Mouse (Mus musculus) kidney, postnatal 14 days (tissue): ENCODE data around the gene Lamtor4.
"Not testable (repeated sequence)": the region's sequence is repeated elsewhere in the genome, so short reads cannot be mapped to it uniquely, and the experiment has no call there.

ENCODE experiments used
- DNase-seq: peaks from one replicate; pipeline ENCODE4 v3.0.0; 2022; ENCODE audit warnings: mixed read lengths

Gene Lamtor4

DNA sequence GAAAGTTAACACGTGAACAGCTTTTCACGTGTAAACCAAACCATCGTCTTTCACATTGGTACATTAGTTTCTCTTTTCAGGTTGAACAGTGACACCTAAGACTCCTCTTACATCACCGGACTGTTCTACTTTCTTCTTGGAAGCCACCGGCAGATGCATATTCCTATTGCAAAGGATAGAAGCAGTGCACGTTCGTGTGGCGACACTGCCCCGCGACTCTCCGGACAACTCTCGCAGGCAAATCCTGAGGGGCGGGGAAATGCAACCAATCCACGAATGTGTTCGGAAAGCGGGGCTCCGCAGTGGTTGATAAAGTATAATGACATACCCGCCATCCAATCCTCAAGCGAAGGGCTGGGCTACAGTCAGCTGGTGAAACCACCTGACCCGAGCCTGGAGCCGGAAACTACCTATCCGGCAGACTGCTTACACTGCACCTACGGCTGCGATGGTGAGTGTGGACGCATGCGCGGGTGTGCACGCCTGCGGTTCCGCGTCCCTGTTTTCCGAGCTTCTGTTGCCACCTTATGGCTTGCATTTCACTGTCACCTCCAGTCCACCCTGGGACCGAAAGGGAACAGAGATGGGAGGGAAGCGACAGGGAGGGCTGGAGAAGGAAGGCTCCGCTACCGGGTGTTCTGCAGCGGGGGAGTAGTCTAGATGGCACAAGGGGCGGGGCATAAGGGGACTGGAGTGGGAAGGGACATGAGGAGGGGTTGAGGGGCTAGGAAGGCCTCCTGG is at the start of gene Lamtor4:
Lamtor4 (plus strand) TSS at position 130 of the 741 bp plus-strand sequence.
- peak; percentile 97 for DNase-seq

DNA sequence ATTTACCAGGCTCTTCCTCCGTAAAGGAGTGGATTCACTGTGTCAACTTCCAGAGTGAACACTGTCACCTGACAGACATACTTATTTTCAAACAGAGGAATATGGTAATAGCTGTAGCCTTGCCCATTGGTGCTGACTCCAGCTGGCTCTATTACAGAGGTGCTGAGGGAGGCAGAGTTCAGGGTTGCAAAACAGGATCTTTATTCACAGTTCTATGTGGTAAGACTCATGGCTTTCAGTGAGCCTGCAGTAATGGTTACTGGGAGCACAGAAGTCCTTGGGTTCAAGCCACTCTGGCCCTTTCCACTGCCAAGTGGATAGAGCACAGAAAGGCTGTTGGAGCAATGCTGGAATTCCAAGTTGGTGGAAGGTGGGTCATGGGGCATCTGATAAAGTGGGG is 48.0 kb upstream of the Lamtor4 start:
- no peak for DNase-seq

DNA sequence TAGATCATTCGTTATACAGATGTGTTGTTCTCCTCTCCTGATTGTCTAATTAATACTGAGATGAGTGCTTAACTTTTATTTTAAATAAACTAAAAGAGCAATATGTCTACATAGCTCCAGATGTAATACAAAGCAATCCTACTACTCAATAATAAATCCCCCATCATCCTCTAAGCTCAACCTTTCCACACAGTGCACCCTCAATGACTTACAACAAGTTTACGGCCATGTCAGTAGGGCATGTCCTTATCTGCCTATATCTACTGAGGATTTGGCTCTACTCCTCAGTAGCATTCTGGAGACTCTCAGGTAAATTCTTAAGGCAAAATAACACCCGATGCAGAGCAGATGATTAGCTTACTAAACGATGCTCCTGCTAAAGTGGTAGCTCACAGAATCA is 47.4 kb upstream of the Lamtor4 start:
- no peak for DNase-seq

DNA sequence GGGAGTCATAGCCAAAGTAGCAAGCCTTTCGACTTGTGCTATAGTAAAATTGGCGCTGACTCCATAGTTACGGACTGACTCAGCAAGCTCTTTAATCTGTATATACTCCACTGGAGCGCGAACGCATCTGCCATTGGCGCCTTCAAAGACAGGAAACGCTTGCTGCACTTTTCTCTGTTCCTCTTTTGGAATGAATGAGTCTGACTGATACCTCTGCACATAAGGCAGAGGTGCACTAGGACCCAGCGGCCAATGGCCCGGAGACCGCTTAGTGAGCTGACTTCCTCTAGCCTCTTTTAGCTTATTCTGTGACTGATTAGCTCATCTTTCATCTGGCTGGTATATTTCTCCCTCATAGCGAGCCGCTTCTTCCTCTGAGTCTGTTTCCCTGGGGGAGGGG is 38.6 kb upstream of the Lamtor4 start:
- not testable (repeated sequence) for DNase-seq

DNA sequence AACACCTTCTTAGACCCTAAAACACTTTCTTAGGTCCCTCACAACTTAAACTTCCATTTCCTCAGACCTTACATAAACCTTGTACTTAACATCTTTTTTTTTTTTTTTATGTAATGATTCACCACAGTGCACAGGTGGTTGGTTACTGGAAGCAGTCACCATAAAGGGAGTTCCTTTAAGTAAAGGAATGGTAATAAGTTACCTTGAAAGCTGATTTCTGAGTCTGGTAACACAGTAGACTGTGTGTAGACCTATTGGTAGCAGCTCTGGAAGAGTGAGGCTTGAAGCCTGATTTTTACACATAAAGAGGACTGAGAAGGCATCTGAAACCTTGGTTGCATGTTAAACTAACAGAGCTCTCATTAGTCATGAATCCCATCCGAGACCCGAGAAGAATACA is 35.4 kb upstream of the Lamtor4 start:
- DNase-seq, result no peak

DNA sequence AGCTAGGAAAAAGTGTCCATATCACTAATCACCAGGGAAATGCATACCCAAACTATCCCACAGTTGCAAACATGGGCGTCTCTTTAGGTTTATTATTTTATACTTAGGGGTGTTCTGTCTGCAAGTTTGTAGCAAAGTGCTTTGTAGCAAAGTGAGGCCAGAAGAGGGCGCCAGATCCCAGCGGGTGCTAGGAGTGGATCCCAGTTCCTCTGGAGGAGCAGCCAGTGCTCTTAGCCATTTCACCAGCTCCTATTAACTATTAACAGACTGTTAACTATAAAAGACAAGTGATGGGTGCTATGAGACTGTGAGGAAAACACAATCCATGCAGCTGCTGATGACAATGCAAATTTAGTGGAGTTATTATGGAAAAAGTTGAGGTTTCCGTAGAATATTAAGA is 33.2 kb upstream of the Lamtor4 start:
- DNase-seq, result peak; percentile 91

DNA sequence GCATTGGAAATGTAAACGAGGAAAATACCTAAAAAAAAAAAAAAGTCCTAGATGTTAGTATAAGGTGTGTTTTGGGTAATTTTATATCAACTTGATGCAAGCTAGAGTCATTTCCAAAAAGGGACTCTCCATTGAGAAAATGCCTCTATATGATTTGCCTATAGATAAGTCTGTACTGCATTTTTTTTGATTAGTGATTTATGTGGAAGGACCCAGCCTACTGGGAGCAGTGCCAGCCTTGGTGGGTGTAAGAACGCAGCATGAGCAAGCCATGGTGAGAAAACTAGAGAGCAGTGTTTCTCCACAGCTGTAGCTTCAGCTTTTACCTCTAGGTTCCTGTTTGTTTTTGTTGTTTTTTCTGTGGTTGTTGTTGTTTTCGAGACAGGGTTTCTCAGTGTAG is 32.0 kb upstream of the Lamtor4 start:
- DNase-seq, result no peak

DNA sequence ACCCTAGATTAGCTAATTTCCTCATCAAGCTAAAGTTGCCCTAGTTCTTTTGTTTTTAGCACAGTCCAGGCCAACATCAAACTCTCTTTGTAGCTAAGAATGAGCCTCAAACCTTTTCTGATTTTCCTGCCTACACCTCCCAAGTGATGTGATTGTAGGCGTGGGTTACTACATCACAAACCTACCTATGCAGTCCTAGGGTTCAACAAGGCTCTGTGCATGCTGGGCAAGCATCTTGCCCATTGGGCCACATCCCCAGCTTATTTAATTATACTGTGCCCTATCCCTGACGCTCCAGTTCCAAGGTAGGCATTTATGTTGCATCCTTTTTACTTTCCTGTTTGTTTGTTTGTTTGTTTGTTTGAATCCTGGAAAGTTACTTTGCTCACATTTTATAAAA is 29.6 kb upstream of the Lamtor4 start, which contains the start of gene Nxpe5:
Nxpe5 (plus strand) TSS at position 199 of the 400 bp plus-strand sequence.
- no peak for DNase-seq

DNA sequence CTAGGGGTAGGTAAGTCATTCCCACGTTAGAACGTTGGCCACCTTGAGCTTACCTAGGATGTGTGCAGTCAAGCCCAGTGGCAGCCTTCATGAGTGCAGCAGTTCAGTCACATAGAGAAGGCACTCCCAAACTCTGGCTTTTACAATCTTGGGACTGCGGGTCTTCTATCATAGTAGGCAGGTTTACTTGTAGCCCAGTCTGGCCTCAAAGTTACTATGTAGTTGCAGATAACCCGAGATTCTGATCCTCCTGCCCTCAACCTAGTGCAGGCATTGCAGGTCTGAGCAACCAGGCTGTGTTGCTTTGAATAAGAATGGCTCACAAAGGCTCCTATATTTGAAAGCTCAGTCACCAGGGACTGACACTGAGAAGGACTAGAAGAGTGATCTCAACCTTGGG is 28.8 kb upstream of the Lamtor4 start:
- no peak for DNase-seq

DNA sequence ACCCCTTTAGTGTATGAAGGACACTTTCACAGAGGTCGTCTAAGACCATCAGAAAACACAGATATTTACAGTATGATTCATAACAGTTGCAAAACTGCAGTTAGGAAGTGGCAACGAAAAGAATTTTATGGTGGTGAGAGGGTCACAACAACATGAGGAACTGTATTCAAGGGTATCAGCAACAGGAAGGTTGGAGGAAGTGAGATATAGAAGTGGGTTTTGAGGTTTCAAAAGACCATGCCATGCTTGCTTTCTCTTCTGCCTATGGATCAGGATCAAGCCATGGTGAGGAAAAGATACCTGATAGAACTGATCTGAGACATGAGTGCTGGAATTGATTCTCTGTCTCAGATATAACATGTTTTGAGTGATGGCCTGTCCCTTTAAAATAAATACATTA is 27.9 kb upstream of the Lamtor4 start:
- no peak for DNase-seq

DNA sequence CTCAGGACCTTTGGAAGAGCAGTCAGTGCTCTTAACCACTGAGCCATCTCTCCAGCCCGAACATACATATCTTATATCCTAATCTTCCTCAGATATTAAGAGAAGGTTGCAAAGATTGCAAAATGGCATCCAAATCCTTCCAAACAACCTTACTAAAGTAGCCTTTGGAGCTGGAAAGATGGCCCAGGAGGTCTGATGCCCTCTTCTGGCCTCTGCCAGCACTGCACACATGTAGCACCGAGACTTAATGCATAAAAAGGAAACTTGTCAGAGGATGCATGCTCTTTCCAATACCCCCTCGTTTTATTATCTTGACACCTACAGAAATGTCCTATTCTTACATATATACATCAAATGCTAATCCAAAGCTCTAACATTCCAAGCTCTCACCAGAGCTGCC is 27.3 kb upstream of the Lamtor4 start:
- no peak for DNase-seq

DNA sequence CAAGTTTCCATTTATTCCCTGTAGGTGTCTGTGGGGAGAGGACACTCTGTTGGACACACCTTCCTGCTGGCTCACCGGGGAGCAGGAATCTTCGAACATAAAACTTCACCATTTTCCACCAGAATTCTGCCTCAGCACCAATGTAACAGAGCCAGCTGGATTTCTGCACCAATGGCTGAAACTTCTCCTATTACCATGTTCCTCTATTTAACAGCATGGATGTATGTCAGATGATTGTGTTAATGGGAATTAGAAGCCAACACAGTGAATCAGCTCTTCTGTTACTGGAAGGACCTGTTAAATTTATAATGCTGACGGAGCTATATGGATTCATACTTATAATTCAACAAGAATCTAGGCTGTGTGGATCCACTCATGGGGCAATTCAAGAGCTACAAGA is 25.8 kb upstream of the Lamtor4 start:
- no peak for DNase-seq

DNA sequence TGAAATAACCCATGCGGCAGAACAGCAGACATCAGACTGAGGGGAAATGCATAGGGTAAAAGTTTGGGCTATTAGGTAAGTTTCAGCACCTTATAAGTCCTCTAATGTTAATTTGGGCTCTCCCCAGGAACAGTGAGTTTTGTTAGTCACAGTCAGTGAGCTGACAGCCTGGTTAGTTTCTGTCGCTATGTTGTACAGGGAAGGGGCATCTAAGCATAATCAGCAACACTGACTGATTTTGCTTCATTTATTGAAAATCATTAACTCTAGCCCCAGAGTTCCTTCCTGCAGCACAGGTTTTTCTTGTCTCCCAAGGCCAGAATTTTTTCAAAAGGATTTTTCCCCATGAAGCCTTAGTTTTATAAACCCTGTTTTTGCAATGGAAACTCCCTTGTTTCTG is 21.5 kb upstream of the Lamtor4 start:
- DNase-seq, result peak; percentile 32

DNA sequence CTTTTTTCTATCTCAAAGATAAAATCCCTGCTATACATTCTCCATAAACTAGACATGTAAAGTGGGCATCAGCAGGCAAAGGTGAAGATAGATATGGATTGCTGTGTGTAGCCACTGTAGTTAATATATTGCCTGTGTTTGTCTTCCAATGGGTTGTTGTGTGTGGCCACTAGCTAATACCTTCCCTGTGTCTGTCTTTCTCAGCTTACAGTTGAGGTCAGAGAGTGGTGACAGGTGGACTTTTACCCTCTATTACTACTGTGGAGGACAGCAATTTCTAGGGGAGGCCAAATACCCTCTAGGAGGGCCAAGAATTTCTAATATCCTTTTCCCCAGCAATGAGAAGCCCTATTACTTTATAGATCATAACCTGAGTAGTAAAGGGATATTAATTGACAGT is 21.1 kb upstream of the Lamtor4 start:
- DNase-seq, result no peak

DNA sequence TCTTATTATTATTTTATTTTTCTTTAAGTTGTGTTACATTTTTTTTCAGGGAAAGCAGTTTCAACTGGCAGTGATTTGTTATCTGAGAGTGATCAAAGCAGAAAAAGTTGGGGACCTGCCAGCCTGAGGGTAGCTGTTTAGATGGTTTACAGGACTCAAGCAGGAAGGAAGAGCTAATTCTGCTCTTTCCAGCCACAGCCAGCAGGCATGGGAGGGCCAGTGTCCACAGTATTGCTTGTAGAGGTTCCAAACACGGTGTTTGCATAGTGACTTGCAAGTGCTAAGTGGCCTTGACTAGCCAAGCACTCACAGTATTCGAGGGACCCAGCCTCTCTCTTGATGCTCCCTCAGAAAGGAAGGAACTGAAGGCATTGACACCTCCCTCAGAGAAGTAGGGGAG is 13.8 kb upstream of the Lamtor4 start:
- DNase-seq, result no peak

DNA sequence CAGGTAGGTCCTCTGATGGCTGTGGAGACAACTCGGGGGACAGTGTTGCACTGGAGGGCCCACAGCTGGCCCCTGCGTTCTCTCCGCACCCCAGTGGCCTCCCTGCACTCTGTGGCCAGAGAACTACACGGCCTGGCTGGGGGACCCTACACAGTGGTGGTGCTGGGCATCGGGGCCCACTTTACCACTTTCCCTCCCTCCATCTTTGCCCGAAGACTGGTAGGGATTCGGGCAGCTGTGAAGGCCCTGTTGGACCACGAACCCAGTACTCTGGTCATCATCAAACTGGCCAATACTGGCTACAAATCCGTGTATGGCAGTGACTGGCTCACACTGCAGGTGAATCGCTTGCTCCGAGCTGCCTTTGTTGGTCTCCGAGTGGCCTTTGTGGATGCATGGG is 4.1 kb upstream of the Lamtor4 start:
- no peak for DNase-seq

DNA sequence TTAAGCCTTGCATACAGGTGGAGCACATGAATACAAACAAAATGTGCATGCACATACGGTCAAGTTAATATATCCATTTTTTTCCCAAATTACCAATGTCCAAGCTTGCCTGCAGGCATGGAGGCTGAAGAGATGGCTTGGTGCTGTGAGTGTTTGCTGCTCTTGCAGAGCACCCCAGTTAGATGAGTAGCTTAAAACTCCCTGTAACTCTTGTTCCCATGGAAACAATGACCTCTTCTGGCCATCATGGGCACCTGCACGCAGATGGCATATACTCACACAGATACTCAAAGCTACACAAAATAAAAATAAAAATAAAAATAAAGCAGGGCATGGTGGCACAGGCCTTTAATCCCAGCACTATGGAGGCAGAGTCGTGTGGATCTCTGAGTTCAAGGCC is 2.2 kb upstream of the Lamtor4 start:
- DNase-seq, result no peak

DNA sequence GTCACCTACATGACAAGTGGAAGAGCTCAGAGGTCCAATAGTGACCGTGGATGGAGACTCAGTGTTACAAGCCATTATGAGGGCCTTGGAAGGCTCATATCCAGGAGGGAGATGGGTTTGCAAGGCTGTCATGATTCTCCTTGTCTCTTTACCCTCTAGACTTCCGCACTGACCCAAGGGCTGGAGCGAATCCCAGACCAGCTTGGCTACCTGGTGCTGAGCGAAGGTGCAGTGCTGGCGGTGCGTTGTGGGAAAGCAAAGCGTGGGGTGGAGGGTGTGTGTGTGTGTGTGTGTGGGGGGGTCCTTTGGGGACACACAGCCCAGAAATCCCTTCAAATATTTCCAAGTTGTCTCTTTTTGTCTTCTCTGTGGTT is 799 bp downstream of the Lamtor4 start:
- no peak for DNase-seq

DNA sequence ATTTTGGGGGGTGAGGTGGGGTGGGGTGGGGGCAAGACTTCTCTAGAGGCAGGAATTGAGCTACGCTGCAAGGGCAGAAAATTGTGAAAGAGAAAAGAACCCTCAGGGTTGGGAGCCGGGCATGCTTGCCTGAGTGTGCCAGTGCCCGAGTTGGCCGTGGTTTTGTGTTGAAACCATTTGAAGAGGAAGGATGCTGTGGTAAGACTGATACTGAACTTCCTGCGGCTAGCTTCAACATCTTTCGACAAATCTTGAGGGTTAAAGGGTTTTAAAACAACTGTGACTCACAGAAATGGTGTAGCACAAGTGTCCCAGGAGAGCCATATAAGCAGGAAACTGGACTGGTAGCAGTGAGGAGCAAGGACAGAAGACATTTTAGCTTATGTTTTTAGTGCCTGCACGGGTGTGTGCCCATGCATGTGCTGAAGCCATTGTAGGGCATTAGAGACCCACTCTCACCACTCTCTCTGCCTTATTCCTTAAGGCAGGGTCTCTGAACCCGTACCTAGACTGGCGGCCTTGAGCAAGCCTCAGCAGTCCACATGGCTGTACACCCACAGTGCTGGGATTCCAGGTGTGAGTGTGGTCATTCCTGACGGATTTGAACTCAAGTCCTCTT is 1.8 kb downstream of the Lamtor4 start:
- no peak for DNase-seq

DNA sequence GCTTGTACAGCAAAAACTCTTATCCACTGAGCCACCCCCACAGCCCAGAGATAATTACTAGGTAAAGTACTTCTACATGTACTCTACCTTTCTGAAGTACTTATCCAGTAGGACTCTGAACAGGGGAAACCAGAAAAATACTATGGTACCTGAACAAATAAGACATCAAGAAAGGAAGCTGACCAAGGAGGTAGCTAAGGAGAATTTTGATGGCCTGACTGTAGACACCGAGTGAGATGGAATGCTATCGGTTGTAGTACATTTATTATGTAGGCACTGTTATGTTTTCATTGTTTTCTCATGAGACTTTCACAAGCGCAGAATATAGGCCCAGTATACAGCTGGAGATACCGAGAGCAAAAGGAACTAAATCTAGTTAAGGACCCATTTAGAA is 2.3 kb downstream of the Lamtor4 start:
- no peak for DNase-seq

DNA sequence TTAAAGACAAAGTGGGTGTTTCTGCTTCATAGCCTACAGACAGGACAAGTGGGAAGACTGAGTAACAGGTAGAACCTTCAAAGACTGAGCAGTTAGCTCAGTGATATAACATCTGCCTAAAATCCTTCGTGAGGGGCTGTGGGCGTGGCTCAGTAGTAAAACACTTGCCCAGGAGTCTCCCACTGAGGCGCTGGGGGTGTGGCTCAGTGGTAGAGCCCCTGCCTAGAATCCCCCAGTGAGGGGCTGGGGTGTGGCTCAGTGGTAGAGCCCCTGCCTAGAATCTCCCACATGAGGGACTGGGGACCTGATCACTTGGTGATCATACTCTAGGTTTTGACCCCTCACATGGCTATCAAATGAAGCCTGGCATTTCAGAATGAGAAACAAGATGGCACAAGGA is 2.8 kb downstream of the Lamtor4 start:
- DNase-seq, result no peak

DNA sequence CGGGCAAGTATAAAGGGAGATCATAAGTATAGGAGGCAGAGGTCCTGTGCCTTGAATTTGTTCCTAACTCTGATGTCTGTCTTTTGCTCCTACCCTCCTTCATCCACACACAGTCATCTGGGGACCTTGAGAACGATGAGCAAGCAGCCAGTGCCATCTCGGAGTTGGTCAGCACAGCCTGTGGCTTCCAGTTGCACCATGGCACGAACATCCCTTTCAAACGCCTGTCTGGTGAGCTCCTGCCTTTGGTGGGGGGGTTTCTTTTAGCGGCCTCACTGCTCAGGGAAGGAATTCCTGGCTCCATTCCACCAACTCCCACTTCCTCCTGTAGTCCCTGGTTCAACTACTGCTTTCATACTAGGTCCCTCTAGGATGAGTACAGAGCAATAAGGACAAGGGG is 3.3 kb downstream of the Lamtor4 start:
- no peak for DNase-seq

DNA sequence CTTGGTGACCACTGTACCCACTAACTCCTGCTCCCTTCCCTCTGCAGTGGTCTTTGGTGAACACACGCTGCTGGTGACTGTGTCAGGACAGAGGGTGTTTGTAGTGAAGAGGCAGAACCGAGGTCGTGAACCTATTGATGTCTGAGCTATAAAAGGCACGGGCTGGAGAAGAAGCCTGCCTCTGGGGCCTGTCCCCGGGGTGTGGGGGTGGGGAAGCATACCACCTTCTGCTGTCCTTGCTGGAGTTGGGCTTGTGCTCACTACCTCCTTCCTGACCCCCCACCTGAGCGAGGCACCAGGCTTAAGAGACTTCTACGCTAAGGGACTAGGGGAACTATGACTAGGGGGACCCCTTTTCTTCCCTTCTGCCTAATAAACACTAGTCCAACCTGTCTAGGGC is 3.7 kb downstream of the Lamtor4 start:
- DNase-seq, result no peak

DNA sequence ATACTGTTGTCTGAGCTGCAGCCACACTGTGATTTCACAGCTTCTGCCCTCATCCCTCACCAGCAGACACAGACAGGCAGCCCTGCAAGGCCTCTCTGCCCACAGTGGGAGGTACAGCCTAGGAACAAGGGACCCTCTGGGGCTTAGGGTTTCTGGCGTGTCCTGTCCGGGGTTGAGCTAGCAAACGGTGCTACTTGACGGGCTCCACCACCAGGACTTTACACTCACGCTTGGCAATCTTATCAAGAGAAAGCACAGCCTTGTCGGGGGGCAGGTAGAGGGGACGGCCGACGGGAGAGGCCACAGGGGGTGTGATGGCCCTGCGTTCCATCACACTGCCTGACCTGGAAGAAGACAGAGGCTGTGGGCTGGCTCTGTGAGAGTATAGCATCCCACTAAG is 4.8 kb downstream of the Lamtor4 start:
- no peak for DNase-seq

DNA sequence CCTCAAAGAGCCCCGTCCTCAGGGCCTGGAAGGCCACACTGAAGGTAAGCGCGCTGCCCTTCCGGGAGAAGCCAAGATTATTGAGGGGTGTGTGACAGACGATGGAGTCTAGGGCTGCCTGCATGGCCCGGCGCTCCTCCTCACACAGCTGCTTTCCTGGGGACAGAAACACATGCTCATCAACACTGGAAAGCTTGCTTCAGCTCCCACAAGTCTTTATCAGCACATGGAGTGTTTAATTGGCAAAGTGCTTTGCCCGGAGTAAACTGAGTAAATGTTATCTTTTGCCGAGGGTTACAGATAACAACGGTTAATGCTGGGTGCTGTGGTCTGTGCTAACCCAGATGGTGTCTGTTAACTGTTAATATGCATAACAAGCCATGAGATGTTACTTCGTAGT is 5.6 kb downstream of the Lamtor4 start:
- DNase-seq, result no peak
